Mouse (Mus musculus): ENCODE results near the gene Tex36. TPM values are rescaled to one million over a fixed set of nuclear protein-coding genes. Genes with fewer than 3 reads are reported as not detected.

The Tex36 gene
- polyA plus RNA-seq, 1 experiment: not detected

GRCm38 (mm10) chr7:133563175-133563824 lies 38.7 kb downstream of the Tex36 start:
- Histone ChIP-seq H3K36me3 (ENCODE audit: control insufficient read depth, insufficient read depth, low read length, poor library complexity, severe bottlenecking) (no peaks in the 10 kb centered on the region), H3K4me3 (ENCODE audit: low read depth, low read length) (no peak overlapping the region), H3K9me3 (replicated peaks; ENCODE audit: control insufficient read depth, insufficient read depth, low read length, poor library complexity, severe bottlenecking) (no peaks in the 10 kb centered on the region), H3K27me3 (ENCODE audit: control insufficient read depth, insufficient read depth, low read length, poor library complexity, severe bottlenecking) (no peaks in the 10 kb centered on the region), H3K4me1 (ENCODE audit: control insufficient read depth, insufficient read depth, low read length) (no peaks in the 10 kb centered on the region), H3K27ac (ENCODE audit: insufficient read depth, low read length) (no peak overlapping the region), H3K9ac (ENCODE audit: low read depth, poor library complexity, severe bottlenecking) (no peak overlapping the region)
- TF ChIP-seq CTCF (IDR thresholded peaks at IDR 0.05; ENCODE audit: low read depth, low read length) (no peak), EP300 (IDR thresholded peaks at IDR 0.05; ENCODE audit: insufficient read depth, low read depth, low read length) (no peak), POLR2A (IDR thresholded peaks at IDR 0.05; ENCODE audit: insufficient read depth, low read length) (no peak)

- TF ChIP-seq CTCF (IDR thresholded peaks at IDR 0.05; ENCODE audit: low read depth, low read length) (peak; percentile 47), EP300 (IDR thresholded peaks at IDR 0.05; ENCODE audit: insufficient read depth, low read depth, low read length) (no peak), POLR2A (IDR thresholded peaks at IDR 0.05; ENCODE audit: insufficient read depth, low read length) (no peak)
- H3K9ac ChIP-seq (ENCODE audit: low read depth, poor library complexity, severe bottlenecking): no peak overlapping the region
- H3K27ac ChIP-seq (ENCODE audit: insufficient read depth, low read length): no peak overlapping the region
Measured at GRCm38 (mm10) chr7:133555786-133556492, 46.0 kb downstream of the Tex36 start.

GRCm38 (mm10) chr7:133552306-133552991 lies 49.5 kb downstream of the Tex36 start:
- TF ChIP-seq EP300 (IDR thresholded peaks at IDR 0.05; ENCODE audit: insufficient read depth, low read depth, low read length) (no peak), POLR2A (IDR thresholded peaks at IDR 0.05; ENCODE audit: insufficient read depth, low read length) (no peak), CTCF (IDR thresholded peaks at IDR 0.05; ENCODE audit: low read depth, low read length) (no peak)
- Histone ChIP-seq H3K4me3 (ENCODE audit: low read depth, low read length) (no peak overlapping the region), H3K4me1 (ENCODE audit: control insufficient read depth, insufficient read depth, low read length) (no peaks in the 10 kb centered on the region), H3K9me3 (replicated peaks; ENCODE audit: control insufficient read depth, insufficient read depth, low read length, poor library complexity, severe bottlenecking) (no peaks in the 10 kb centered on the region), H3K9ac (ENCODE audit: low read depth, poor library complexity, severe bottlenecking) (no peak overlapping the region), H3K27ac (ENCODE audit: insufficient read depth, low read length) (no peak overlapping the region), H3K36me3 (ENCODE audit: control insufficient read depth, insufficient read depth, low read length, poor library complexity, severe bottlenecking) (no peaks in the 10 kb centered on the region), H3K27me3 (ENCODE audit: control insufficient read depth, insufficient read depth, low read length, poor library complexity, severe bottlenecking) (no peaks in the 10 kb centered on the region)

More at GRCm38 (mm10) chr7:133555786-133556492, 46.0 kb downstream of the Tex36 start:
- no peaks in the 10 kb centered on the region for H3K36me3 ChIP-seq (ENCODE audit: control insufficient read depth, insufficient read depth, low read length, poor library complexity, severe bottlenecking)
- no peaks in the 10 kb centered on the region for H3K4me1 ChIP-seq (ENCODE audit: control insufficient read depth, insufficient read depth, low read length)
- H3K27me3 ChIP-seq (ENCODE audit: control insufficient read depth, insufficient read depth, low read length, poor library complexity, severe bottlenecking): no peaks in the 10 kb centered on the region
- no peak overlapping the region for H3K4me3 ChIP-seq (ENCODE audit: low read depth, low read length)
- no peaks in the 10 kb centered on the region for H3K9me3 ChIP-seq (replicated peaks; ENCODE audit: control insufficient read depth, insufficient read depth, low read length, poor library complexity, severe bottlenecking)

GRCm38 (mm10) chr7:133551000-133551399 lies 51.0 kb downstream of the Tex36 start:
- Histone ChIP-seq H3K27me3 (ENCODE audit: control insufficient read depth, insufficient read depth, low read length, poor library complexity, severe bottlenecking) (no peaks in the 10 kb centered on the region), H3K27ac (ENCODE audit: insufficient read depth, low read length) (no peak overlapping the region), H3K36me3 (ENCODE audit: control insufficient read depth, insufficient read depth, low read length, poor library complexity, severe bottlenecking) (no peaks in the 10 kb centered on the region), H3K4me1 (ENCODE audit: control insufficient read depth, insufficient read depth, low read length) (no peaks in the 10 kb centered on the region), H3K9ac (ENCODE audit: low read depth, poor library complexity, severe bottlenecking) (no peak overlapping the region), H3K9me3 (replicated peaks; ENCODE audit: control insufficient read depth, insufficient read depth, low read length, poor library complexity, severe bottlenecking) (no peaks in the 10 kb centered on the region), H3K4me3 (ENCODE audit: low read depth, low read length) (no peak overlapping the region)
- no peak for TF ChIP-seq CTCF (IDR thresholded peaks at IDR 0.05; ENCODE audit: low read depth, low read length)
- TF ChIP-seq EP300 (IDR thresholded peaks at IDR 0.05; ENCODE audit: insufficient read depth, low read depth, low read length): no peak
- no peak for TF ChIP-seq POLR2A (IDR thresholded peaks at IDR 0.05; ENCODE audit: insufficient read depth, low read length)

- H3K4me3 ChIP-seq (ENCODE audit: low read depth, low read length): no peak overlapping the region
- no peaks in the 10 kb centered on the region for H3K36me3 ChIP-seq (ENCODE audit: control insufficient read depth, insufficient read depth, low read length, poor library complexity, severe bottlenecking)
- no peaks in the 10 kb centered on the region for H3K4me1 ChIP-seq (ENCODE audit: control insufficient read depth, insufficient read depth, low read length)
- TF ChIP-seq POLR2A (IDR thresholded peaks at IDR 0.05; ENCODE audit: insufficient read depth, low read length) (no peak), CTCF (IDR thresholded peaks at IDR 0.05; ENCODE audit: low read depth, low read length) (no peak), EP300 (IDR thresholded peaks at IDR 0.05; ENCODE audit: insufficient read depth, low read depth, low read length) (no peak)
- no peaks in the 10 kb centered on the region for H3K9me3 ChIP-seq (replicated peaks; ENCODE audit: control insufficient read depth, insufficient read depth, low read length, poor library complexity, severe bottlenecking)
- no peaks in the 10 kb centered on the region for H3K27me3 ChIP-seq (ENCODE audit: control insufficient read depth, insufficient read depth, low read length, poor library complexity, severe bottlenecking)
- no peak overlapping the region for H3K27ac ChIP-seq (ENCODE audit: insufficient read depth, low read length)
- H3K9ac ChIP-seq (ENCODE audit: low read depth, poor library complexity, severe bottlenecking): no peak overlapping the region
Measured at GRCm38 (mm10) chr7:133548434-133548833, 53.5 kb downstream of the Tex36 start.

Measured in ES-Bruce4 (cell line).